Mouse (Mus musculus) small intestine, adult 2 months (tissue): ENCODE measurements around the gene Olfr635. TPM values are rescaled to one million over a fixed set of nuclear protein-coding genes. Genes with fewer than 3 reads are reported as not detected.
"Not testable (repeated sequence)": the region's sequence is repeated elsewhere in the genome, so short reads cannot be mapped to it uniquely, and the experiment has no call there.

ENCODE experiments used
- H3K27ac ChIP-seq: fragments of 200-500 bp; 2 replicates; pipeline ENCODE4 v1.5.1; 2012; ENCODE audit warnings: low read depth, low read length, control low read depth, inconsistent platforms; ENCODE audit not compliant: insufficient read depth
- H3K27me3 ChIP-seq: fragments of 200-500 bp; 2 replicates; pipeline ENCODE4 v1.6.1; 2012; ENCODE audit warnings: mild to moderate bottlenecking, moderate library complexity, low read length, inconsistent platforms; ENCODE audit not compliant: control insufficient read depth, insufficient read depth
- H3K36me3 ChIP-seq: fragments of 200-500 bp; 2 replicates; pipeline ENCODE4 v1.6.1; 2012; ENCODE audit warnings: mild to moderate bottlenecking, low read length, control low read depth, inconsistent platforms; ENCODE audit not compliant: control insufficient read depth, insufficient read depth
- H3K4me1 ChIP-seq: fragments of 200-500 bp; 2 replicates; pipeline ENCODE4 v1.6.1; 2012; ENCODE audit warnings: low read length, inconsistent platforms, mixed read lengths; ENCODE audit not compliant: control insufficient read depth, insufficient read depth, insufficient read length
- H3K4me3 ChIP-seq: fragments of 200-500 bp; 2 replicates; pipeline ENCODE4 v1.5.1; 2012; ENCODE audit warnings: low read depth, mild to moderate bottlenecking, control low read depth, inconsistent platforms, low read length, moderate library complexity
- CTCF ChIP-seq: fragments of 200-500 bp; IDR thresholded peaks from 2 replicates; pipeline ENCODE4 v1.5.1; 2012; ENCODE audit warnings: low read depth, mild to moderate bottlenecking, control low read depth, inconsistent platforms, low read length, moderate library complexity, mixed read lengths; ENCODE audit not compliant: insufficient replicate concordance, insufficient read length; ENCODE audit errors: extremely low read depth
- POLR2A ChIP-seq: fragments of 200-500 bp; IDR thresholded peaks from 2 replicates; pipeline ENCODE4 v1.6.1; 2012; ENCODE audit warnings: low read depth, mild to moderate bottlenecking, control low read depth, inconsistent platforms, low read length, moderate library complexity
- WGBS: fragments of 180-500 bp; shearing (Covaris S2); methylation state at CpG from one replicate; pipeline ENCODE4 v1.1.7; 2018; 5-methylcytosine and 5-hydroxymethylcytosine counted together
- polyA plus RNA-seq: library from polyadenylated mRNA; depleted of rRNA; stranded (reverse); fragments of >200 nt; gene quantifications from 2 replicates; pipeline ENCODE4 v1.2.3, GENCODE M21; 2012; rRNA removed

The Olfr635 gene
- polyA plus RNA-seq = not detected in 2 replicates

GRCm38 (mm10) chr7:103970852-103971251 is at the start of gene Olfr635:
Gene Olfr635 (plus strand): TSS chr7:103971152.
- Histone ChIP-seq H3K27ac (no peak within 1 kb of the TSS), H3K36me3 (no peaks in the 10 kb centered on the region), H3K27me3 (no peaks in the 10 kb centered on the region), H3K4me3 (no peak within 1 kb of the TSS), H3K4me1 (no peaks in the 10 kb centered on the region)
- no peak for TF ChIP-seq POLR2A
- no peak for TF ChIP-seq CTCF
- 70% methylated on average over 1 of the region's 1 CpGs for WGBS

- Histone ChIP-seq H3K4me1 (no peaks in the 10 kb centered on the region), H3K27ac (no peak within 1 kb of the TSS), H3K27me3 (no peaks in the 10 kb centered on the region), H3K36me3 (no peaks in the 10 kb centered on the region), H3K4me3 (no peak within 1 kb of the TSS)
- TF ChIP-seq CTCF (no peak), POLR2A (no peak)
Measured at GRCm38 (mm10) chr7:103928525-103928924, 42.4 kb upstream of the Olfr635 start, which contains the start of gene Olfr631. Gene Olfr631 (plus strand): TSS chr7:103928825.

- TF ChIP-seq CTCF = no peak
- no peak for TF ChIP-seq POLR2A
- Histone ChIP-seq H3K4me3 (no peak within 1 kb of the TSS), H3K36me3 (no peaks in the 10 kb centered on the region), H3K4me1 (no peaks in the 10 kb centered on the region), H3K27me3 (no peaks in the 10 kb centered on the region), H3K27ac (no peak within 1 kb of the TSS)
- 67% methylated on average over 2 of the region's 2 CpGs for WGBS
Measured at GRCm38 (mm10) chr7:103934264-103934663, 36.7 kb upstream of the Olfr635 start, which contains the start of gene Olfr632. Gene Olfr632 (plus strand): TSS chr7:103934347.

- H3K4me3 ChIP-seq = no peak overlapping the region
- 16% methylated on average over 2 of the region's 2 CpGs for WGBS
- TF ChIP-seq CTCF = peak; percentile 53; the same call in 1 of the 2 replicates
- TF ChIP-seq POLR2A = no peak
- no peaks in the 10 kb centered on the region for H3K27me3 ChIP-seq
- no peaks in the 10 kb centered on the region for H3K36me3 ChIP-seq
- H3K27ac ChIP-seq = no peak overlapping the region
- H3K4me1 ChIP-seq = no peaks in the 10 kb centered on the region
Measured at GRCm38 (mm10) chr7:103942730-103943129, 28.2 kb upstream of the Olfr635 start.

GRCm38 (mm10) chr7:103944137-103944536 is 26.8 kb upstream of the Olfr635 start, which contains the start of gene Olfr633:
Gene Olfr633 (plus strand): TSS chr7:103944437.
- TF ChIP-seq CTCF (no peak), POLR2A (no peak)
- Histone ChIP-seq H3K27me3 (no peaks in the 10 kb centered on the region), H3K4me3 (no peak within 1 kb of the TSS), H3K36me3 (no peaks in the 10 kb centered on the region), H3K4me1 (no peaks in the 10 kb centered on the region), H3K27ac (no peak within 1 kb of the TSS)

GRCm38 (mm10) chr7:103966873-103967272 is 4.1 kb upstream of the Olfr635 start:
- not testable (repeated sequence) for H3K36me3 ChIP-seq, H3K27ac ChIP-seq, H3K4me1 ChIP-seq, H3K4me3 ChIP-seq, H3K27me3 ChIP-seq
- WGBS = 95% methylated on average over 22 of the region's 22 CpGs

- Histone ChIP-seq H3K4me1 (no peaks in the 10 kb centered on the region), H3K4me3 (no peak overlapping the region), H3K36me3 (no peaks in the 10 kb centered on the region), H3K27me3 (no peaks in the 10 kb centered on the region), H3K27ac (no peak overlapping the region)
- 40% methylated on average over 1 of the region's 1 CpGs for WGBS
- TF ChIP-seq POLR2A = no peak
- no peak for TF ChIP-seq CTCF
Measured at GRCm38 (mm10) chr7:103971782-103972181, 830 bp downstream of the Olfr635 start.

GRCm38 (mm10) chr7:103998446-103998845 is 27.5 kb downstream of the Olfr635 start, which contains the start of gene Olfr638:
Gene Olfr638 (plus strand): TSS chr7:103998746.
- TF ChIP-seq POLR2A (no peak), CTCF (no peak)
- H3K4me3 ChIP-seq = no peak within 1 kb of the TSS

More at GRCm38 (mm10) chr7:103998446-103998845, 27.5 kb downstream of the Olfr635 start, which contains the start of gene Olfr638:
- H3K27me3 ChIP-seq = no peaks in the 10 kb centered on the region
- no peaks in the 10 kb centered on the region for H3K36me3 ChIP-seq
- H3K27ac ChIP-seq = no peak within 1 kb of the TSS
- H3K4me1 ChIP-seq = no peaks in the 10 kb centered on the region
